Mouse (Mus musculus) cerebellum, adult 2 months (tissue): ENCODE data around the gene Cxadr.

Source experiments
- CTCF ChIP-seq: fragments of 200-500 bp; IDR thresholded peaks from 2 replicates; pipeline ENCODE4 v1.5.1; 2011; ENCODE audit warnings: low read depth, mild to moderate bottlenecking, control low read depth, low read length, moderate library complexity, borderline replicate concordance; ENCODE audit not compliant: insufficient read depth
- POLR2A ChIP-seq: fragments of 200-500 bp; IDR thresholded peaks from 2 replicates; pipeline ENCODE4 v1.6.1; 2011; ENCODE audit warnings: low read length, control low read depth, borderline replicate concordance; ENCODE audit not compliant: insufficient read depth

DNA sequence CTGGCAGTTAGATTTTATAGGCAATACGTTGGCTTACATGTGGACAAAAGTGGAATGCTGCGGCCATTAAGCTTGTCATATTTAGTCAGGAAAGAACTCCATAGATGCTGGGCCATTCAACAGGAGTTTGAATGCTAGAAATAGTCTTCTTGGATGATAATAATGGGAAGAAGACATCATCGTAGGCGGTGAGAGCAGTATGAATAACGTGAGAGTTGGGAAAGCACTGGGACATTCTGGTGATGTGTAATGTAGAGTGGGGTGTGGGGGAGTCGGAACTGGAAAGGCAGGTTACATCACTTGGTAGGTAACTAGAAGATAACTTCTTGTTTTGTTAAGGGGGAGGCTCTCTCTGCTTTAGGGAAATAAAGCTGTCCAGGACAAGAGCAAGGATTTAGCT, 106.6 kb downstream of the Cxadr start:
- TF ChIP-seq CTCF (no peak), POLR2A (no peak)
